Mouse (Mus musculus): ENCODE data around the gene Akap6.
A peak's percentile ranks its signal among the peaks of the same experiment; 100 is the strongest.

The Akap6 gene

DNA sequence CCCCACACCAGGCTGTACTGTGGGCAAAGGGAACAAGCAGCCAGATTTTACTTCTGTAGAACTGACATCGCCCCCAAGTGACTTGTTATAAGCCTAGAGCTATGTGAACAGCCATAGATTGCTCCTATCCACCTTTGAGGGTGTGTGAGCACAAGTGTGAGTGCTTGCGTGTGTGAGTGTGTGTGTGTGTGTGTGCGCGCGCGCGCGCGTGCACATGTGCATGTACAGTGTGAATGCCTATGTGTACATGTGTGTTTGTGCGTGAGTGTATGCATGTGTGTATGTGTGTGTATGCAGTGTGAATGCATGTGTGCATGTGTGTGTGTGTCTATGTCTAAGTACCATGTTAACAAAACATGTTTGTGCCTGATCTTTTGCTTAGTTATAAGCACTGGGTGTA lies 445.6 kb downstream of the Akap6 start:
- no peak for DNase-seq (ENCODE audit: low read depth, low spot score)

DNA sequence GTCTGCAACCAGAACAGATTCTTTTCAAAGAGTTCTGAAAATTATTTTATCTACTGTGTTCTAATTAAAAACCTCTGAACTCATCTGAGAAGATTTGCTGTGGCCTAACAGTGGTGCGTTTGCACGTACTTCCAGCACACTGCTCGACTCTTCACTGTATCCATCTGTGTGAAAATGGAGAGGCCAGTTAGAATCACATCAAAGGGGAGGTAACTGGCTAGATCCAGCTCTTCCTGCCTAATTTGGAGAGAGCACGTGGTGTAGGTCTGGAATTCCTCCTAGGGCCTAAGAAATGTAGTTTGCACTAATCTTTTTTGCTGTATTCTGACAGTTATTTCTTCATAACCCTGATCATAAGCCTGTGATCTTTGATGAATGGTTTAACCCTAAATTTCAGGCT lies 446.3 kb downstream of the Akap6 start:
- DNase-seq (ENCODE audit: low read depth, low spot score): no peak

DNA sequence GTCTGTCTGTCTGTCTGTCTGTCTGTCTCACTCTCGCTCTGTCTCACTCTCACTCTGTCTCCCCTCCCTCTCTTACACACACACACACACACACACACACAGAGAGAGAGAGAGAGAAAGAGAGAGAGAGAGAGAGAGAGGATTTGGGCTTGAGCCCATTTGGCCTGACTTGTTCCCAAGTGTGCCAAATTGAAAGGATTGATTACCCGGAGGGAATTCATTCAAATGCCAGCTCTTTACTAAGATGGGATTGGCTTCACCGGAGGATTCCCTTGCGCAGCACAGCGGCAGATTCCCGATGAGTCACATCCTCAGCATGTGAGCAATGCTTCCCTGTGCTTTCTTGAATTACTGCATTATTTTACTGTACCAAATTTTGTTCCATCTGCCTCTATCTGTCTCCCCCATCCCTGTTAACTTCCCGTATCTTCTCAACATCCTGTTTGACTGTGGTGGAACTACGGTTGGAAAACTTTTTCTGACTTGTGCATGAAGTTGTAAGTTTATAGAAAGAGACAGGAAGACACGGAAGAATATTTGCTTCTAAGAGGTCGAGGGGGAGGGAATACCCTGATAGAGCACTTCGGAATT lies 447.4 kb downstream of the Akap6 start:
- DNase-seq (ENCODE audit: low read depth, low spot score): peak; percentile 34

DNA sequence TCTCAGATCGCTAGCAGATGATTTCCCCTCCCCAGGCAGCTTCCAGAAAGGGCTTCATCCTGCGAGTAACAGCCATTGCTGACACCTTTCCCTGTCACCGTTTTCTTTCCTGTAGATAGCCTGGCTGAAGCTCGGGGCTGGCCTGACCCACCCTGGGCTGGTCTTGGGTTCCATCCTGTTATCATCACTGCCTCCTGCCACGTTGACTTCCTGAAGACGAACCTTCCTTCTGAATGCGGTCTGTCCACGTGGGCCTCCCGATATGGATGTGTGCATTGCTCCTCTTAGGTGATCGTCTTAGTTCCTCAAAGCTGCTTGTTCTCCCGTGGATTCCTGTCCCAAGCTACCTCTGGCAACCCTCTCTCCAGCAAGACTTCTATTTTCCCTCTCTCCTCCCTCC lies 448.5 kb downstream of the Akap6 start:
- DNase-seq (ENCODE audit: low read depth, low spot score): no peak

DNA sequence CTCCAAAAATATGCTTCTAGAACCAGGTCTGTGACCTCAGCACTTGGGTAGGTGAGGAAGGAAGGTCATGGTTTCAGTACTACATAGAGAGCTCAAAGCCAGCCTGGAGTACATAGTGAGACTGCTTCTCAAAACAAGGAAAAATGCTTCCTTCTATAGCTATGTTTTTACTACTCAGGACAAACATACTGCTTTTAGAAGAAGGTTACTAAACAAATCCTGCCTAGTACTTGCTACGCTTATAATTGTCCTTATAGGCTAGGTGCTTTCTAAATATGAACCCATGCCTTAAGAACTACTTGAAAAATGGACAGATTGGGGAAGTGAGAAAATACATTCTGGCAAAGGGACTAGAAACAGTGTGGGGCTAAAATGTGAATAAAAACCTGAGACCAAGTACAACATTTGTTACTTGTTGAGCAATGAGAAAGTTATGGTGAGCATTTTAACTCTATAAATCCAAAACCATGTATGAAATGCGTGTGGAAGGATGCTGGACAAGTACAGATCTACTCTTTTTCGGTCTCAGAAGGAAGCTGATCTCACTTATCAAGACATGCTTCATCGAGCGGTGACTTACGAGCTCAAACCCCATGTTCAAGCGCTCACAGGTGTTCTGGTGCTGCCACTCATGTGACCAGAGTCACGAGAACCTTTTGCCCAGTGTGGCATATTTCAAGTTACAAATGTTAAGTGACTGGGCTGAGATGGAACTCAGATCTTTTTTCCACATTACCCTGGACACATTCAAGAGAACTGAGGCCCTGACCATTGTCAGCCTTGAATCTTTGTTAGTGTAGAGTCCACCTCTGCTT lies 469.2 kb downstream of the Akap6 start:
- no peak for DNase-seq (ENCODE audit: low read depth, low spot score)

DNA sequence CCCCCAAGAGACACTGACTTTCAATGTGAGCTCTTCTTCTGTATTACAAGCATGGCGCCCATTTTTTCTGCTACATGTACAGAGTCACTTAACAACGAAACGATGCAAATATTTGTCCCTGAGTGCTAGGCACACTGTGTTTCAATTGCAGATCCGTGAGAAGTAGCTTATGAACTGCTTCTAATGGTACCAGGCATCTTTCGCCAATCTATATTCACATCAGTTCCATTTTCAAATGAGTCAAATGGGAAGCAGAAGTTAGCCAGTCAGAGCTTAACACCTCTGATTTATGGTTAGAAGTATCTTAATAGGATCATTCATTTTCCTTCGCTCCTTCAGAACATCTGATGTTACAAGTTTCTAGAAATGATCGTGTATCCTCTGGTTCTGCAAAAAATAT lies 492.3 kb downstream of the Akap6 start:
- no peak for DNase-seq (ENCODE audit: low read depth, low spot score)

DNA sequence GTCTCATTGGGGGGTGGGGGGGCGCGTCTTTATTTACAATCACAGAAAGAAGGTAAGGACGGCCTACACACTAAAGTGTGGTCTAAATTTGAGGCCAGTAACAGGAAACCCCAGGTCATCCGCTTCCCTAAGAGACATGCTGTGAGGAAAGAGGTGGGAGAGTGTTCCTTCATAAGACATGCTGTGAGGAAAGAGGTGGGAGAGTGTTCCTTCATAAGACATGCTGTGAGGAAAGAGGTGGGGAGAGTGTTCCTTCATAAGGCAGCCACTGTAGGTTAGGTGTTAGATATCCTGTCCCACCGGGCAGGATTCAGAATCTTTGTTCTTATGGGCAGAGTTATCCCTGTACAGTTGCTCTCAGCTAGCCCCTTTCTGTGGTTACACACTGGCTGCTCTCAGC lies 494.5 kb downstream of the Akap6 start:
- DNase-seq (ENCODE audit: low read depth, low spot score): no peak
